Mouse (Mus musculus): ENCODE measurements around the gene 2700097O09Rik. TPM values are rescaled to one million over a fixed set of nuclear protein-coding genes. Genes with fewer than 3 reads are reported as not detected.
A peak's percentile ranks its signal among the peaks of the same experiment; 100 is the strongest.
"Not testable (repeated sequence)": the region's sequence is repeated elsewhere in the genome, so short reads cannot be mapped to it uniquely, and the experiment has no call there.

2700097O09Rik gene
- total RNA-seq (2021), result 10 to 100 TPM in 1 of 2 experiments, 1 to 10 TPM in 1; 8.2 to 13.2 TPM

DNA sequence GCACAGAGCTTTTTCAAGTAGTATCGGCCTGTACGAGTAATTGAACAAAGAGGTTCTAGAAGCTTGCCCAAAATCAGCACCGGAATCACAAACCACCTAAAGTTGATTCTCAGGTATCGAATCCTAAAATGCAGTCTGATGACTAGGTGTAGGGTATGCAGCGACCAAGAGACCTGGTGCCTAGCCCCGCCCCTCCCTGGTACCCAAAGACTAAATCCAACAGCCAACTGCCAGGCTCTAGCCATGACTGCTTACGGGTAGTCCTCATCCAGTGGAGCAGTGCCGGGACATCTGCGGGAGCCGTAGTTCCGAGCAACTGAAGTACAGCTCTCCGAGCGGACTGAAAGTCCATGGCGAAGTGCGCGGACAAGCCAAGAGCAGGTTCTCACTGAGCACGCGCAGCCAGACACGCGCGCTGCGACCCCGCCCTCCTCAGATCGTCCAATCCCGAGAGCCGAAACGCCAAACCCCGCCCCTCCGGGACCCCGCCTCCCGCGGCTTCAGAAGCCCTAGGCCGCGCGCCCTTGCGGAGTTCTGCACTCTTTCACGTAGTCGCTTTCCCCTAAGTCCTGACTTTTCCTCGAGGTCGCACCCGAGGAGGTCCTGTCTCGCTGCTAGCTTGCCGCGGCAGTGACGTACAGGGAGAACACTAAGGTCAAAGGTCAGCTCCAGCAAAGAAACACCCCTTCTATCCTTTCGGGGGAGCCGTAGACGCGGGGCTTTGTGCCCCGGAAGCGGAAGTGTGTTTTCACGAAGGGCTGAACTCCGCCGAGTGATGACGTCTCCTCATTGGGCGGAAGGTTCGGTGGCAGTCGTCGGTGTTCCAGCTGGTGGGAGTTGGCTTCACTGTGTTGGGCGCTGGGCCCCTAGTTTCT lies at the start of gene 2700097O09Rik, which contains the start of gene Srp54a:
TSS of gene 2700097O09Rik (minus strand) at position 385 of the 875 bp plus-strand sequence.
TSS of gene Srp54a (plus strand) at position 537 of the 875 bp plus-strand sequence.
- intact Hi-C loops (cut with DNase I), result not testable (repeated sequence)

DNA sequence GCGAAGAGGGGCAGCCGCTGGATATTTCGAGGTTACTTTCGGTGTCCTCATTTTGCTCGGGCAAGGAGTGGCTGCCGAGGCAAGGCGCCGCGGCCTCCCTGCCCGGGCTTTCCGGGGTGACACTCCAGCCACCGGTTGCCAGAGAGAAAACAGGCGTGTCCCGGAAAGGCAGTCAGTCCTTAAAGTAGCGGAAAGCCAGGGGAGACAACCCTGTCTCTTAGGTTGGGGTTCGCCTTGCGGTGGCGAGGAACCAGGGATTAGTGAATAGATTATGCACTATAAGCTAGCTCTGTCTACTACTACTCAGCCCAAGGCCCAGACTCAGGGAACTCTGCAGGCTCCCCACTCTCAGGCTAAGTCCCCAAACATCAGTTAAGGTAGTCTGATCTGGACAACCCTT lies 44.8 kb upstream of the 2700097O09Rik start:
- intact Hi-C loops (cut with DNase I), result not testable (repeated sequence)

More for the DNA sequence above, at the start of gene 2700097O09Rik, which contains the start of gene Srp54a:
- DNase-seq (ENCODE audit: low spot score in 2 of 2), result peak; percentile 92 to 93

DNA sequence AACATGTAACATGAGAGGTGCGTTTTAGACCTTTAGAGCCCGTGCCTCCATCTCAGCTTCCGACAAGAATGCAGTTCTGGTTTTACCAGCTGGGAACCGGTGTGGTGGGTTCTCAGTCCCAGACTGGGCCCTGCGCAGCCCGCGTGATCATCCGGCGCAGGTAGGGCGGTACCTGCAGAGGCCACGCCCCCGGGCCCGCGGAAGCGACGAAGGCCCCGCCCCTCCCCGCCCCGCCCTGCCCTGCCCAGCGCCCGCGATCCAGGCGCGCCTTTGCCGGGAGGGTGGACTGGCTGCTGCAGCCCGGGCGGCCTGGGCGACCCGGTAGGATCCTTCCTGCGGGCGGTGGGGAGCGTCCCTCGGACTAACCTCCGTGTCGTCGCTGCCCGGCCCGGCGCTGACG lies 44.3 kb upstream of the 2700097O09Rik start, which contains the start of gene Fam177a:
TSS of gene Fam177a (plus strand) at position 228 of the 400 bp plus-strand sequence.
- DNase-seq (ENCODE audit: low spot score in 2 of 2); intact Hi-C loops (cut with DNase I): not testable (repeated sequence)

More for the DNA sequence above, 44.8 kb upstream of the 2700097O09Rik start:
- DNase-seq (ENCODE audit: low spot score in 2 of 2), result not testable (repeated sequence)

DNA sequence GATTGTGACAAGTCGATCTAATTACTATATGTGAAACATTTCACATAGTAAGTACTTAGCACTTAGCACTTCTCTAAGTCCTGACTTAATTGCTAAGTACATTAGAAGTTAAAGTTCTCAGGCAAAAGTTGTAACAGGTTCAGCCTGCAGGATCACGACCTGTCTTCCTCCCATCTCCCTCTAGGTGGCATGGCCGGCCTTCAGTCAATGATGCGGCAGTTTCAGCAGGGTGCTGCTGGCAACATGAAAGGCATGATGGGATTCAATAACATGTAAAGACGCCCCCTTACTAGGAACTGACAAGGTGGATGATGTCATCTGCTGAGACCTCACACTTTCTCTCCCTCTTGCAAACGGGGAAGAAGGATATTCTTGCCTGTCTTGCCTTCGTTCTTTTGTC lies 32.7 kb upstream of the 2700097O09Rik start:
- intact Hi-C loops (cut with DNase I); DNase-seq (ENCODE audit: low spot score in 2 of 2): not testable (repeated sequence)

DNA sequence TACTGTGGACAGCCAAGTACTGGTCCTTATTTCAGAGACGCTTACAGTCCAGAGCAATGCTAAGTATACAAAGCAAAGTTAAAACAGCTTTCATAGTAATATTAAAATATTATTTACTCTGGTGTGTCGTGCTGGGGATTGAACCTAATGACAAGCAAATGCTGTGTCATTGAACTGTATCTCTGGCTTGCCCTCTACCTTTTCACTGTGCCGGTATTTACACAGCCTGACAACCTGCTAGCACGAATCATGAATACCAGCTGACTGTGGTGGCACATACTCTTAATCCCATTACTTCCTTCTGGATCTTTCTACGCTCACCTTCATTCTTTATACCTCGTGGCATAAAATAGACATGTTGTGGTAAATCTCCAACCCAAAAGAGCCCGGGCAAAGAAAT lies 12.2 kb upstream of the 2700097O09Rik start:
- DNase-seq (ENCODE audit: low spot score in 2 of 2); intact Hi-C loops (cut with DNase I): not testable (repeated sequence)

DNA sequence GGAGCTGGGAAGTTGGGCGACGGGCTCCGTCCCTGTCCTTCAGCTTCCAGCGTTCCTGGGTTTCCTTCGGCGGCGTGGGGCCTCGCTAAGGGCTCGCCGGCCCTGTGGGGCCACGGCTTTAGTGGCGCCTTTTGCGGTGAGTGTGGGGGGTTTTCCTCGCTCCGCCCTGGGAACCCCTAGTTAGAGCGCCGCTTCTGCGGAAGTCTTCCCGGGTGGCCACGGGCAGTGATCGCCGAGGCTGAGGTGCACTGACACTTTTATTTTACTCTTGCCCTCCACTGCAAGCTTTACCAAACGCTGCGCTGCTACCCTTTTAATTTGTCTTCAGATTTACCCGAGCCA lies 662 bp upstream of the 2700097O09Rik start:
- DNase-seq (ENCODE audit: low spot score in 2 of 2); intact Hi-C loops (cut with DNase I): not testable (repeated sequence)

DNA sequence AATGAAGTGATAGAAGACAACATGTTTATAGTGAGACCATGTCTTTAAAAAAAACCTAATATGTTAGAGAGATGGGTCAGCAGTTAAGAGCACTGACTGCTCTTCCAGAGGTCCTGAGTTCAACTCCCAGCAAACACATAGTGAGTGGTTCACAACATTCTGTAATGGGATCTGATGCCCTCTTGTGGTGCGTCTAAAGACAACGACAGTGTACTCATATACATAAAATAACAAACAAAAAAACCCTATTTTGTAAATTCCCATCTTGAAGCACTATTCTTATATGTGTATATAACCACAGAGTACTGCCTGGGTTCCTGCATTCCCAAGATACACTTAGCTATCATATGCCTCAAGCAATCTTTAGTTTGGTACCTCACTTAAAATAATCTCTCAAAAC lies 1.2 kb downstream of the 2700097O09Rik start:
- DNase-seq (ENCODE audit: low spot score in 2 of 2); intact Hi-C loops (cut with DNase I): not testable (repeated sequence)

DNA sequence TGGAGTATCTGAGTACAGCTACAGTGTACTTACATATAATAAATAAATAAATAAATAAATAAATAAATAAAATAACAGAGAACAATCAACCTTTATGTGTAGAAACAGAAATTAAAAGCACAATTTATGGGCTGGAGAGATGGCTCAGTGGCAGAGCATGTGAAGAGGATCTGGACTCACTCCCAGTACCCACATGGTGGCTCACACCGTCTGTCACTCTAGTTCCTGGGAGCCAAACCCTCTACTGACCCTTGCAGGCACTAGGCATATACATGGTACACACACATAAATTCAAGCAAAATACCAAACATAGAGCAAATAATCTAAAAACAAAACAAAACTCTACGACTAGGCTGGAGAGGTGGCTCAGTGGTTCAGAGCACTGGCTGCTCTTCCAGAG lies 4.6 kb downstream of the 2700097O09Rik start:
- DNase-seq (ENCODE audit: low spot score in 2 of 2), result no peak
- intact Hi-C loops (cut with DNase I), result no loop called here

DNA sequence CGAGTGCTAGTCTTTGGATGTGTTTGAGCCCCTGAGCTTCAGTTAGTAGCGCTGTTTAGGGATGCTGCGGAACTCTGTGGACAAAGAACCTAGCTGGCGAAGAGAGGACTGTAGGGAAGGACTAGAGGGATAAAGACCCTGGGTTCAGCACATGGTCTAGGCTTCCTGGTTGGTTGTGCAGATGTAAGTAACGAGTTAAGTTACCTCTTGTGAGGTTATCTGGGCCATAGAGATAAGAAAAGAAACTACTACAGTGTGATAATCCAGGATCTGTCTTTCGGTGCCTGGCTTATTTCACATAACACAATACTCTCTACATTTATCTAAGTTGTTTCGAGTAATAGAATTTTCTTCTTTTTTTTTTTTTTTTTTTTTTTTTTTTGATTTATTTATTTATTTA lies 6.2 kb downstream of the 2700097O09Rik start:
- DNase-seq (ENCODE audit: low spot score in 2 of 2), result no peak
- intact Hi-C loops (cut with DNase I), result no loop called here

DNA sequence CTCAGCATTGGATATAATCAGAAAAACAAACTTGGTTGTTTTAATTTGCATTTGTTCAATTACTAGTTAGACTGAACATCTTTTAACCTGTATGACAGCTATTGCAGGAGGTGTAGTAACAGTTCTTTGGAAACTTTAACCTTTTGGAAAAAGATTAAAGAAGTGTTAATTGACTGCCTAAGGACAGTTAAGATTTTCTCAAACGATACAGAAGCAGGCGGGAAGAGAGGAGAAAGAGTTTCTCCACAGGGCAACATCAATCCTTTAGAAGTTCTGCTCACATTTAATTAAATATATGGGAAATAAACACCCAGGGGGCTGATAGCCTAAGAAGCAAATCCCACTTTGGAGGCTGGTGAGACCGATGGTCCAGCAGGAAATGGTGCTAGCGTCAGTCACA lies 7.4 kb downstream of the 2700097O09Rik start:
- no peak for DNase-seq (ENCODE audit: low spot score in 2 of 2)
- intact Hi-C loops (cut with DNase I), result no loop called here

DNA sequence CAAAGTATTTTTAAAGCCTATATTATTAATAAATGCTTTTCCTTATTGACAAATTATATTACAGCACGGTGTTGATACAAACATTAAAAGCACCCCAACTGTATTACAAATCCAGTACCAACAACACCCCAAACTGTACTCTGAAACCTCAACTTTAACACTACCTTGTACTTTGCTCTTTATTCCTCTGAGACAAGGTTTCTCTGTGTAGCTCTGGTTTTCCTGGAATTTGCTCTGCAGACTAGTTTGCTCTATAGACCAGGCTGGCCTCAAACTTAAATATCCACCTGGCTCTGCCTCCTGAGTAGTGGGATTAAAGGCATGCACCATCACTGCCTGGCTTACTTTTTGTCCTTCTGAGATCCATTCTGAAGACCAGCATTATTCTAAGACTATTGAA lies 17.8 kb downstream of the 2700097O09Rik start:
- no peak for DNase-seq (ENCODE audit: low spot score in 2 of 2)
- intact Hi-C loops (cut with DNase I), result no loop called here

DNA sequence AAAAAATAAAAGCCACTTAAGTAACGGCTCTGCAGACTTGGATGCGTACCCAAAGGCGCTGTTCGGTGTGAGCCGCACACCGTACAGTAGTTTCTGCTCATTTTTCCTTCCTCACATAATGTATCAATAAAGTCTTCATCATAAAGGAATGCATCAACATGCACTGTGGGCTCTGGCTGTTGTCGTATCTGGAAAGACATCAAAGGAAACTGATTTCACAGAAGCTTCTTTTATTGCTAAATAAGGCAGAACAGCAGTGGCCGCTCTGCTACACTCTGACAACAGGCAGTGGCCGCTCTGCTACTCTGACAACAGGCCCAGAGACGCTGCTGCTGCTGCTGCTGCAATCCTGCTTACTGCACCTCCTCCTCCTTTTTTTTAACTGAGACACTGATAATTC lies 18.9 kb downstream of the 2700097O09Rik start:
- DNase-seq (ENCODE audit: low spot score in 2 of 2), result no peak
- intact Hi-C loops (cut with DNase I), result no loop called here

DNA sequence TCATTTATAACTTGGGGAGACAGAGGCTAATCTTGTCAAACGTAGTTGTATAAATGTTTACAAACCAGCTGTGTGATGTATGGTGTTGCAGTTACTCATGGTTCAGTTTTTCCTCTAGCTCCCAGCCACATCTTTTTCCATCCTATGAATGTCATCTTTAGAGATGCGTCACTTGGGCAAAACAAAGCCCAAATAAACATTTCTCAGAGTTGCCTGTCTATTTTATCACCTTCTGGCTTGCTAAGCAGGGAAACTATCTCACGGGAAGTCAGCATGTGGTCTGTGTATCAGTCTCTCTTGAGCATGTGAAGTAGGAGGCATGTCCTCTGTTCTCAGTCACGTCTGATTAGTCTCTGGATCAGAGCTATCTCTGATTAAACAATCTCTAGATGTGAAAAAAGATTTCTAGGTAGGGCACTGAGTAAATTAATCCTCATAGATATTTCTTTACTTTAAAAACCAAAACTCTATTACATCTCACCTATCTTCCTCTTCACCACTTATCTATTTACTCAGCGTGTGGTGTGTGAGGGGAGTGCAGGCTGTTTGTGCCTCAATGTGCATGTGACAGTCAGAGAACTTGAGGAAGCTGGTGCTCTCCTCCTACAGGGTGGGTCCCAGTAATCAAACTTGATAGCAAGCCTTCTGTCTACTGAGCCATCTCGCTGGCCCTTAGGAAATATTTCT lies 19.6 kb downstream of the 2700097O09Rik start:
- no peak for DNase-seq (ENCODE audit: low spot score in 2 of 2)
- intact Hi-C loops (cut with DNase I), result no loop called here

DNA sequence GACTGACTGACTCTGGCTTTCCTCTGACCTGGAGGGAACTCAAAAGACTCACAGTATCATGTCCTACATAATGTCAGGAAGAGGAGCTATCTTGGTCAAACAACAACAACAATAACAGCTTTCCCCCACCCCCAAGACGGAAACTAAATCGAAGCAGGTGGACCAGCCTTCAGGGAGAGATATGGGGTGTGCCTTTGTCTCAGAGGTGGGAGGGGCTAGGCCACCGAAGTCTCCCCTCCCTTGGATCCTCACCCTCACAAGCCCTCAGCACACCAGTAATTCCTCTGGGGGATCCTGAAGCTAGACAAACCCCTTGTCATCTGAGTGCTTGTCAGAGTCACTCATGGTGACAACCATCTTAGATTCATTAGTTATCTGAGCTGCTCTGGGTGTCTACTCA lies 20.1 kb downstream of the 2700097O09Rik start:
- intact Hi-C loops (cut with DNase I), result no loop called here
- DNase-seq (ENCODE audit: low spot score in 2 of 2), result no peak

DNA sequence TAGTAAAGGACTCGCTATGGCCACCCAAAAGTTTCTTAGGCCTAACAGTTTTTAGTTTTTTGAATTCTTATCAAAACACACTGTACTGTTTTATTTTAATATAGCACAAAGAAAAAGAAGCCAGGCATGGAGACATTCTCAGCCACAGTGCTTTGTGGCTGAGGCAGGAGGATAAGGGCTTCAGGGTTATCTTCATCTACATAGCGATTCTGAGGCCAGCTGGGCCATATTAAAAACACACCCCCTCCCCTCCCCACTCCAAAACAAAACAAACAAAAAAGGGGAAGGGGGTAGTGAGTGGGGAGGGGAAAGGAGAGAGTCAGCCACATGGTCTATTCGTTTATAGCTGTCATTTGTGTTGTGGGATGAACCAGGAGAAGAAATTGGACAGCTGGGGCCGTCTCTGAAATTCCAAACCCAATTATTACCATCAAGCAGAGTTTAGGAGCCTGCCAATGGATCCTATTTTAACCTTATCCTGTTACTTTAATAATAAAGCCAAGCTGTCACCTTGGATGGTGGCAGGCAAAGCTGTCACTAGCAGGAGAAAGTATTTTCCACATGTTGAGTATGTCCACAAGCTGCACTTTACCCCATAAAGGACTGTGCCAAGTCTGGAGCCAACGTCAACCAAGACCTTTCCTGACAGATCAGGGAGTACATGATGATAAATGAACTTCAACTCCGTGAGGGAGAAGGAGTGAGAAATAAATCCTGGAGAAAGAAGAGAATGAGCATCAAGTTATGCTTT lies 20.9 kb downstream of the 2700097O09Rik start:
- intact Hi-C loops (cut with DNase I), result no loop called here
- no peak for DNase-seq (ENCODE audit: low spot score in 2 of 2)

DNA sequence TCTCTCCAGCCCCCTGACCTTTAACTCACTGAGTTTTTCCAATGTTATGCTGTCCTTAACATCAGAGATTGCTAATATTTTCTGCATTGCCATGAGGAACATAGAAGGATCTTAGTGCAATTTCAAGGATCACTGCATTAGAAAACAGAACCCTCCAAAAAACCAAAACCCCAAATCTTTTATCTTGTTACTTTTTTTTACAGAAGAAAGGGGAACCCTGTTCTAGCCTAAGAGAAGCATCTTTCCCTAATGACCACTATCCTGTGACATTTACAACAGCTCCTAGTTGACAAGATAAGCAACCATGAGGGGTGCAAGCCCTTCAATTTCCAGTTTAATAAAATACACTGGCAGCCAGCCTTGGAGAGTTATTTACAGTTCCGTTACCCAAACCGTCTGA lies 23.2 kb downstream of the 2700097O09Rik start:
- intact Hi-C loops (cut with DNase I), result no loop called here
- no peak for DNase-seq (ENCODE audit: low spot score in 2 of 2)

DNA sequence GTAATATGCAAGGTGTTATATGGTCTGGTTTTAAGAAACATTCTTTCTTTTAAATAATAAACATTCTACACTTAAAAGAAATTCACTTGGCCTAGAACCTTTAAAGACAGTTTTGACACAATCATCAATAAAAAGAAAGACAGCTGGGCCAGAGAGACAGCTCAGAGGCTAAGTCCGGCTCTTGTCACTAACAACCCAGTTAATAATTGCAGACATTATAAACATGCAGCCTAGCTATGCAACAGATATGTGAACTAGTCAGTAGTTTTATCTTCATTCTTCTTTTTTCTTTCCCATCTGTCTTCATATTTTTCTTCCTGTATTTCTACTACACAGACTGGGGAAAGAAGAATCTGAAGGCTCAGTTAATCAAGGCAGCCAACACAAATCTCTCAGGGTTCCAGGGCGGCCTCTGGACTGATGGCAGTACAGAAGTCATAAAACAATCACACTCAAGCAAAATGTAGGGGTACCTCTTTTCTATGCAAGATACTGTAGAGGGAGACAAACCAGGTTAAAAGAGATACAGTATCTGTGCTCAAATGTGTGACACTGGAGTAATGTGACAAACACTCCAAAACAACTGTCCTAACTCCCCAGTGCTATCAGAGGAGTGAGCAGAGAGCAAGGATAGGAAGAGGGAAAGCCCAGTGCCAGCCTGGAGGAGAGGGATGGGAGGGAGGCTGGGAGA lies 25.2 kb downstream of the 2700097O09Rik start:
- intact Hi-C loops (cut with DNase I), result no loop called here

DNA sequence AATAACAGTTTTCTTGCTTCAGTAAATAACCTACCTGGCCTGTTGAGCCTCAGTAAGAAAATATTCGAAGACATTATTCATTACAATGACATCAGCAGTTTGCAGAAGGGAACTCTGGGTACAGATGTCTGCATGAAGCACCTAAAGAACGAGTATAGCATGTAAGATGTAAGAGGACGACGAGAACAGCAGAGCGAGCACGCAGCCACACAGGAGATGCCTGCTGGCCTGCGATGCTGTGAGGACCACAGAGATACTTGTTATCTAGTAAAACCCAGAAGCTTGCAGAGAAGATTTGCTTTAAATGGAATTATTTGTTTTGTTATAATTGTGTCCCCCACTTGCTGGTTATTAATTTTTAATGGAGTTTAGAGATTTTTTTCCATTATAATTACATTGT lies 26.6 kb downstream of the 2700097O09Rik start:
- intact Hi-C loops (cut with DNase I), result no loop called here
- no peak for DNase-seq (ENCODE audit: low spot score in 2 of 2)

More for the DNA sequence above, 25.2 kb downstream of the 2700097O09Rik start:
- DNase-seq (ENCODE audit: low spot score in 2 of 2), result no peak

Measured in left cerebral cortex, postnatal 36 days (tissue).